Mouse (Mus musculus): ENCODE results near the gene Mgat4c.

- TF ChIP-seq CTCF (IDR thresholded peaks at IDR 0.05; ENCODE audit: insufficient read depth, low read length) (no peak), POLR2A (IDR thresholded peaks at IDR 0.05; ENCODE audit: borderline replicate concordance, extremely low read depth, low read depth, low read length) (no peak)
These were observed 564.0 kb downstream of the Mgat4c start for GRCm38 (mm10) chr10:102245269-102245668.
